Mouse (Mus musculus): ENCODE data around the gene Mecp2. TPM values are rescaled to one million over a fixed set of nuclear protein-coding genes. Genes with fewer than 3 reads are reported as not detected.

The Mecp2 gene
- 49.9 and 81.9 TPM in 2 replicates for polyA plus RNA-seq (2012; ENCODE audit: low replicate concordance)

DNA sequence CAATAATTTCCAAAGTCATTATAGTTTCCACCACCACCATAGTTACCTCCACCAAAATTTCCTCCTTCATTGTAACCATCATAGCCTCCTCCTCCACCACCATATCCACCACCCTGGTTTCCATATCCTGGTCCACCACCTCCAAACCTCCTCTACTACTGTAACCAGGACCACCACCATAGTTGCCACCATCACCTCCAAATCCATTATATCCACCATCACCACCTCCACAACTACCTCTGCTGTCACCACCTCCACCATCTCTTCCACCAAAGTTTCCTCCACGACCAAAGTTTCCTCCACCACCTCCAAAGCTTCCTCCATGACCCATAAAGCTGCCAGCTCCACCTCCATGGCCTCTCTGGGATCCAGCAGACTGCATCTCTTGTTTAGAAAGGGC is at the start of gene Mecp2:
TSS of gene Mecp2 (minus strand) at position 101 of the 400 bp plus-strand sequence.

DNA sequence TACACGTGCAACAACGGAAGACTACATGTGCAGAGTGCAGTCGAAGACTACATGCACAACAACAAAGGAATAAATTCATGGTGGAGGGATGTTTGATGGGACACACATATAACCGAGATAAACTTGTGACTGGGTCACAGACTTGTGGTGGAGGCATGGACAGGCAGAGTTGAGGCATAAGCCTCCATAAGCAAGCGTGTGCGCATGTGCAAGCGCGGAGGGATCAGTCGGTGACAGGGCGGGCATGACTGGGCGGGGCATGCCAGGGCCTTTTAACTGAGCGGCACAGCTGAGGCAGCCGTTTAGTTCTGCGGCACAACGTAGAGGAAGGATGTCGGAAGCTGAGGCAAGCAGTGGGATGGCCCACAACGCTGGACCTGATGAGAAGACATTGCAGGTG is 41.8 kb upstream of the Mecp2 start, which contains the start of gene Tktl1:
TSS of gene Tktl1 (plus strand) at position 301 of the 400 bp plus-strand sequence.

DNA sequence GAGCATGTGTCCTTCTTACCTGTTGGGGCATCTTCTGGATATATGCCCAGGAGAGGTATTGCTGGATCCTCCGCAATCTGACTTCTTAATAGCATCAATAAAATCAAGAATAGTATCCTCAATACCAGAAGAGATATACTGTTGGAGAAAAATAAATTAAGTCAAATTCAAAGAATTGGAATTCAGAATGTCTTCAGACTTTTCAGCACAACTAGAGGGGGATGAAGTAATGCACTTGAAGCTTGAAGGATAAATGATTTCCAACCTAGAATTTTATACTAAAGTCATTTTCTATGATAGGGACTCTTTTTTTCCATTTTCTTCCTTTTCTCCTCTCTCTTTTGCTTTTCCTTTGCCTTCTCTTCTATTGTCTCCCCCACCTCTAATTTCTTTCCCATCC is 32.6 kb upstream of the Mecp2 start, which contains the start of gene Tex28:
TSS of gene Tex28 (minus strand) at position 101 of the 400 bp plus-strand sequence.

DNA sequence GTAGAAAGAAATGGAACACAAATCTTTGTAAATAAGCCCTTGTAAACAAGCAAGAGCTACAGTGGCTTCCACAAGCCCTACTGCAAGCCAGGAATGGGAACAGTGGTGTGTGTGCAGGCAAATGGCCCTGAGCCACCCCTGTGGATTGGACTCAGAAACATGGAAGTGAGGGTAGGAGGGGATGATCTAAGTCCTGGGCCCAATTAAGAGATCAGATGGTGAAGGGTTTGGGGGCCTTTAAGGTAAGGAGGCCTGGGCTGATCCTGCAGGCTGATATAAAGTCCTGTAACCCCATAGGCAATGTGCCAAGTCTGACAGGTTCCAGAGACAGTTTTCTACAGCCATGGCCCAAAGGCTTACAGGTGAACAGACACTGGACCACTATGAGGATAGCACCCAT is 8.0 kb downstream of the Mecp2 start, which contains the start of gene Opn1mw:
TSS of gene Opn1mw (plus strand) at position 301 of the 400 bp plus-strand sequence.

GRCm38 (mm10) chrX:74023188-74024049 is 111.7 kb downstream of the Mecp2 start, which contains the start of gene Irak1:
TSS of gene Irak1 (minus strand) at chrX:74023918.

Other genes with a start within 250 kb of the Mecp2 start
- gene Avpr2, start 243.3 kb downstream of the Mecp2 start, polyA plus RNA-seq (2012; ENCODE audit: low replicate concordance) = 0.18 TPM in 1 of 2 replicates, not detected in the other
- 11.5 and 12.7 TPM in 2 replicates for gene L1cam, start 239.3 kb downstream of the Mecp2 start, polyA plus RNA-seq (2012; ENCODE audit: low replicate concordance)
- 152 and 195 TPM in 2 replicates for gene Arhgap4, start 213.5 kb downstream of the Mecp2 start, polyA plus RNA-seq (2012; ENCODE audit: low replicate concordance)
- 25.9 and 90.4 TPM in 2 replicates for gene Naa10, start 213.4 kb downstream of the Mecp2 start, polyA plus RNA-seq (2012; ENCODE audit: low replicate concordance)
- 6.6 and 57.7 TPM in 2 replicates for gene Renbp, start 204.5 kb downstream of the Mecp2 start, polyA plus RNA-seq (2012; ENCODE audit: low replicate concordance)
- gene Hcfc1, start 169.0 kb downstream of the Mecp2 start, polyA plus RNA-seq (2012; ENCODE audit: low replicate concordance) = 126 and 142 TPM in 2 replicates
- 398 and 639 TPM in 2 replicates for gene Irak1, start 111.4 kb downstream of the Mecp2 start, polyA plus RNA-seq (2012; ENCODE audit: low replicate concordance)
- gene Opn1mw, start 7.9 kb downstream of the Mecp2 start, polyA plus RNA-seq (2012; ENCODE audit: low replicate concordance) = not detected in 2 replicates
- gene Tex28, start 32.5 kb upstream of the Mecp2 start, polyA plus RNA-seq (2012; ENCODE audit: low replicate concordance) = not detected in 2 replicates
- gene Tktl1, start 41.9 kb upstream of the Mecp2 start, polyA plus RNA-seq (2012; ENCODE audit: low replicate concordance) = not detected in 2 replicates
- 201 and 294 TPM in 2 replicates for gene Flna, start 114.5 kb upstream of the Mecp2 start, polyA plus RNA-seq (2012; ENCODE audit: low replicate concordance)
- gene Emd, start 119.3 kb upstream of the Mecp2 start, polyA plus RNA-seq (2012; ENCODE audit: low replicate concordance) = 25.7 and 40.9 TPM in 2 replicates
- 154 and 937 TPM in 2 replicates for gene Rpl10, start 135.4 kb upstream of the Mecp2 start, polyA plus RNA-seq (2012; ENCODE audit: low replicate concordance)
- gene Taz, start 146.5 kb upstream of the Mecp2 start, polyA plus RNA-seq (2012; ENCODE audit: low replicate concordance) = 78.8 and 165 TPM in 2 replicates
- 1.8 and 1.9 TPM in 2 replicates for gene Dnase1l1, start 147.0 kb upstream of the Mecp2 start, polyA plus RNA-seq (2012; ENCODE audit: low replicate concordance)
- 20.3 and 40.2 TPM in 2 replicates for gene Atp6ap1, start 161.7 kb upstream of the Mecp2 start, polyA plus RNA-seq (2012; ENCODE audit: low replicate concordance)
- gene Gdi1, start 169.6 kb upstream of the Mecp2 start, polyA plus RNA-seq (2012; ENCODE audit: low replicate concordance) = 86.6 and 171 TPM in 2 replicates
- gene Fam50a, start 177.7 kb upstream of the Mecp2 start, polyA plus RNA-seq (2012; ENCODE audit: low replicate concordance) = 12.3 and 29.0 TPM in 2 replicates
- 9.0 and 13.1 TPM in 2 replicates for gene Plxna3, start 193.7 kb upstream of the Mecp2 start, polyA plus RNA-seq (2012; ENCODE audit: low replicate concordance)
- 3.3 and 4.9 TPM in 2 replicates for gene Lage3, start 218.3 kb upstream of the Mecp2 start, polyA plus RNA-seq (2012; ENCODE audit: low replicate concordance)
- 10.3 and 20.7 TPM in 2 replicates for gene Ubl4a, start 237.9 kb upstream of the Mecp2 start, polyA plus RNA-seq (2012; ENCODE audit: low replicate concordance)
- gene Slc10a3, start 238.0 kb upstream of the Mecp2 start, polyA plus RNA-seq (2012; ENCODE audit: low replicate concordance) = 5.2 and 7.6 TPM in 2 replicates